Mouse (Mus musculus): ENCODE results near the gene Sulf2.
A peak's percentile ranks its signal among the peaks of the same experiment; 100 is the strongest.
"Not testable (repeated sequence)": the region's sequence is repeated elsewhere in the genome, so short reads cannot be mapped to it uniquely, and the experiment has no call there.

Gene Sulf2

GRCm38 (mm10) chr2:166115571-166116277, 39.7 kb downstream of the Sulf2 start:
- DNase-seq = peak; percentile 66

DNA sequence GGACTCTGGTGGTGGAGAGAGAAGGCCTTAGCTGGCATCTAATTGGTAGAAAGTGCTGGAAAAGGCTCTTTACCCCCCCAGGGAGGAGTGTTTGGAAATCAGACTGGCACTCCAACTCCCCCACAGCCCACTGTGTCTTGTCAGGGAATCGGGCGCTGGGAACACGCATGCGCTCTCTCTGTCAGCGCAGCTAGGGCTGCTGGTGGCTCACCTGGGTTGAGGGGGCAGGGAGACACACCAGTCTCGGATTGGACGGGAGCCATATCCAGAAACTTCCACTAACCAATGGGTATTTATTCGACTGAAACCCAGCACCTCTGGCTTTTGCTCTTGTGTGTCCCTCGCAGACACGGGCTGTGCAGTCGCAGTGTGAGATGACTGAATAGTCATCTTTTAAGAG, 42.5 kb downstream of the Sulf2 start:
- DNase-seq = no peak

- DNase-seq = peak; percentile 56
Observed at GRCm38 (mm10) chr2:166111831-166112250, 43.6 kb downstream of the Sulf2 start.

- DNase-seq = no peak
Observed at GRCm38 (mm10) chr2:166111238-166111637, 44.2 kb downstream of the Sulf2 start.

DNA sequence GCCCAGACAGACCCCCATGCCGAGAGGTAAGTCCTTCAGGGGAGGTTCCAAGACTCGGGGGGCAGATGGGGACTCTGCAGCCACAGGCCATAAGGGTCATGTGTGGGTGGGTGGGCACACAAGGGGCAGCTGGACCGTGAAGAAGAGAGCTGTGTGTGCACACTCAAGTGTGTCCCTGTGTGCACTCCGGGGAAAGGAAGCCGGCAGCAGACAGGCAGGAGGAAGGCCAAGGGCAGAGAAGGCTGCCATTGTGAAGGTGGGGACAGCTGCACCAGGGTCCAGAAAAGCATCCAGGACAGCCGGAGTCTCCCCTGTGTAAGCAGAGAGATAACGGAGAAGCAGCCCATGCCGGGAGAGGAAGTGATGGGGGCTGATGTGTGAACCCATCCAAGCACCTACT, 44.7 kb downstream of the Sulf2 start:
- DNase-seq = no peak

- peak; percentile 79 for DNase-seq
Observed at GRCm38 (mm10) chr2:166108326-166108725, 47.1 kb downstream of the Sulf2 start.

DNA sequence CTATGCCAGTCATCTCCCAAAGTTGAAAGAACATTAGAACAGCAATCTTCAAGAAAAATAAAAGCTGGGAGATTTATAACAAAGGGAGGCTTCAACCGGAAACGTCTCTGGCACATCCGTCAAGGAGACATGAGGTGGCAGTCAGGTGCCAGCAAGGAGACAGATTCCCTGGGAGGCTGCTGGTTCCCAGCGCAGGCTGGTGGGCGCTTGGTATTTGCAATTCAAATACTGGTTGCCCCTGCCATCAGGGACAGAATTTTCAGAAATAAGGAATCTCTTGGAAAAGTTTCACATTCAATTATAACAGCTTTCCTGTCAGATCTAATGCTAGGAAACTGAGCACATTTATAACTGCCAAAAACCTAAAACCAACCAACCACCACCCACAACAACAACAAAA, 47.6 kb downstream of the Sulf2 start:
- DNase-seq = no peak

- DNase-seq = no peak
Observed at GRCm38 (mm10) chr2:166106631-166107030, 48.8 kb downstream of the Sulf2 start.

GRCm38 (mm10) chr2:166105911-166106310, 49.6 kb downstream of the Sulf2 start:
- DNase-seq = no peak

DNA sequence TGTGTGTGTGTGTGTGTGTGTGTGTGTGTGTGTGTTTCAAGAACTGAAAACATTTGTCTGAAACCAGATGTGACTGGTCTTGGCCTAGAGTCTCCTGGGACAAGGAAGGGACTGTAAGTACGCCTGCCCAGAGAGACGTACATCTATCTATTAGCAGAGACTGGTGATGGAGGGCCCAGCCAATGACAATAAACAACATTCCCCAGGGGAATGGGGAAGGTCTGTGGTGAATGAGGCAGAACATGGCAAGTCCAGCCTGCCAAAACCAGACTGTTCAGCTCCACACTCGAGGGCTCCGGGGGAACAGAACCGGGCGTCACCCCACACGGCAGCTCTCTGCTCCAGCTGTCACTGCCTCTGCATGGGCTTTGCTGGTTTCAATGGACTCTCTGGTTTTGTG, 52.6 kb downstream of the Sulf2 start:
- DNase-seq = peak; percentile 63

DNA sequence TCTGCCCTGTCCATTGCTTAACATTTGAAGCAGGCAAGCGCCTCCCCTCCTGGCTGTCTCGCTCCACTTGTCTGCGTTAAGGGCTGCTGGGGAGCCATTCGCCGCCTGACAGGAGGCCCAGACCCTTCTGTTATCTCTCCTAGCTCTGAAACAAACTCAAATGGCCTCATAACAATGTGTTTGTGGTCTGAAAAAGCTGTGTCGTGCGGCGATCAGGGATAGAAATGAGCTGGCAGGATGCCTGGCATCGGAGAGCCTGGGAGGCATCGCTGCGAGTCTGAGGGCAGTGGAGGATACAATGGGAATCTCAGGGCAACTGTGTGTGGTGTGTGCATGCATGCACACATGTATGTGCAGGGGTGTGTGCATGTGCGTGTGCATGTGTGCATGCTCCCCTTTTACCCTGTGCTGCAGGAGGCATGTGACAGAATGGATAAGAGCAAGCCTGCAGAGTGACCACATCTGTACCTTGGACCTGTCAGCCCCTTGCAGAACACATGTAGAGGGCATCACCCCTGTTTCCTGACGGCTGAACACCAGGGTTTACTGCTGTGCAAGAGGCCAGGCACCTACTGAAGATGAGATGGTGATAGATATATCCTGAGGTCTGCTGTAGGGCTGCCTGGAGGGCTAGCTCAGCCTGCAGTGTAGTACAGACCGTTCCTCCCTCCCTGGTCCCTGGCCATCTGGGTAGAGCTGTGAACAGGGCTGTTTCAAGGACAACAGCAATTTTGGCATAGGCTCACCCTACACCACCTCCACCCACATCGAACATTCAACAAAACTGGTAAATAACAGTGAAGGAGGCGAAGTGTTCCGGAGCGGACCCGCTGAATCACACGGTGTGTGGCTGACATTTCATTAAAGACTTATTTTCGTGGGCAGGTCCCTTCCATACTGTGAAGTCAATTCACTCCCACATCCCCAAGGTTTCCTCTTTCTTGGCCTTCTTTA, 54.9 kb downstream of the Sulf2 start:
- no peak for DNase-seq

DNA sequence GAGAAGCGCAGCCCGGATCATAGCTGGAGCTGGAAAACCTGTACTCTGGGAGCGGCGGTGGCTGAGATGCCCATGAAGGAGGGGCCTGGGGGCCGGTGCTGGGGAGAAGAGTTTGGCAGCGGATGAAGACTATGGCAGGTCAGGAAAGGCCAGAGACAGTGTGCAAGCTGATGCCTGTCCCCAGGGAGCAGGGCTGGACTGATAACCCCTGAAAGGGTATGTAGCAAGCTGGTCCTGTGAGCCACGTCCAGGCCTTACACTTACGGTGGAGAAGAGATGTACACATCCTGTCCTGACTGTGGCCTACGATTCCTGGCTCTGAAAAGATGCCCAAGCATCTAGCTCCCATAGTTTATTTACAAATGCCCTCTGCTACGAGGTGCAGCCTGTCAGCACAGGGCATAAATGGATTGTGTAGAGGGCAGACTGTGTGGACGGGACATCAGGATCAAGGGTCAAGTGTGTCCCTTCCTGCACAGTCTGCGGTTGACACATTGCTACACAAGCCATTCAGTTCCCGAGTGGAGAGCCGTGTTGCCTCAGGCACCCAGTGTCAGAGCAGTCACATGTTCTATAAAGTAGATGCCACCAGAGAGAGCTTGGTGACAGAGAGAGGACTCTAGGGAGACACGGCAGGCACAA, 57.0 kb downstream of the Sulf2 start:
- no peak for DNase-seq

GRCm38 (mm10) chr2:166097443-166098291, 57.8 kb downstream of the Sulf2 start:
- no peak for DNase-seq

- DNase-seq = no peak
Observed at GRCm38 (mm10) chr2:166096834-166097233, 58.6 kb downstream of the Sulf2 start.

DNA sequence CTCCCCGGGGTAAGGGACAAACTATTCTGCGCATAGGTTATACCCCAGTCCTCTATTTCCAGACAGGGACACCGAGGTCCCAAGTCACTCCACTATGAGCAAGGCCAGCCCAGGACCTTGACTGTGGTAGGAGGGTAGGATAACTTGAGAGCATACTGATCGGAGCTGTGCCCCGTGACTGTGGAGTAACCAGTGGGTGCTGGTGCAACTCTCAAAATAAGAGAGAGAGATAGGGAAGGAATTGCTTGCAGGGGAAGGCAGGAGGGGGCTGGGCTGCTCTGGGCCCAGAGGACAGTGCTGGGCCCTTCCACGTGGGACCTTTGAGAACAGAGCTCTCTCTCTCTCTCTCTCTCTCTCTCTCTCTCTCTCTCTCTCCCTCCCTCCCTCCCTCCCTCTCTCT, 59.2 kb downstream of the Sulf2 start:
- no peak for DNase-seq

DNA sequence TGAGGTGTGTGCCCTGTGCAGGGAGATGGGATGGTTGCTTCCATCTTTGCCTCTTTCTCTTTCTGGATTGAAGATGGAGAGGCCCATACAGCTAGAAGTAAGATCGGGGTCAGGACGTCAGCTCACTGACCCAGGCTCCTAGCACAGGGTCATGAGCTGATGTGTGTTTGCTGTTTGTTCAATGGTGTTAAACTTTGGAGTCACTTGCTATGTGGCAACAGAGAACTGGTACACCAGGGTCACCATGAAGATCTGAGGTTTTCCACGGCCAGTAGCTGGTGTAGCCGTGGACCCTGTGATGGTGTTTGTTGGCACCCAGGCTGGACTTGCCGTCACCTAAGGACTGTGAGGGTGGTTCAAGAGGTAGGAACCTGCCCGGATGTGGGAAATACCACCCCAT, 63.1 kb downstream of the Sulf2 start:
- DNase-seq = no peak

- no peak for DNase-seq
Observed at GRCm38 (mm10) chr2:166091599-166091998, 63.9 kb downstream of the Sulf2 start.

GRCm38 (mm10) chr2:166090131-166090581, 65.3 kb downstream of the Sulf2 start:
- peak; percentile 37 for DNase-seq

DNA sequence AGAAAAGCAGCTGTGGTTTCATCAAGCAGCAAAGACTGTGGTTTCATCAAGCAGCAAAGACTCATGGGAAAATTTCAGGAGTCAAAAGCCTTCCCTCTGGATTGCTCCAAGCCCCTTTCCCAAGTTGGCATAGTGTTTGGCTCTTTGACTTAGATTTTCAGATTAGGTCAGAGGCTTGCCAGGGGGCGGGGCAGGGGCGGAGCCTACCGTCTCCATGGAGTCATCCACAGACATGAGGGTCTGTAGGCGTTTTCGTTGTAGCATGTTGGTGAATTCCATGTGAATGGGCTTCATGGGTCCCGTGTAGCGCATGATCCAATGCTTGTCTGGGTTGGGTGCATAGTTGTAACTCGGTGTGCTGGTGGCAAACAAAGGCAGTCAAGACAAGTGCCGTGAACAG, 66.5 kb downstream of the Sulf2 start:
- DNase-seq = no peak

GRCm38 (mm10) chr2:166086457-166087233, 68.8 kb downstream of the Sulf2 start:
- peak; percentile 54 for DNase-seq

DNA sequence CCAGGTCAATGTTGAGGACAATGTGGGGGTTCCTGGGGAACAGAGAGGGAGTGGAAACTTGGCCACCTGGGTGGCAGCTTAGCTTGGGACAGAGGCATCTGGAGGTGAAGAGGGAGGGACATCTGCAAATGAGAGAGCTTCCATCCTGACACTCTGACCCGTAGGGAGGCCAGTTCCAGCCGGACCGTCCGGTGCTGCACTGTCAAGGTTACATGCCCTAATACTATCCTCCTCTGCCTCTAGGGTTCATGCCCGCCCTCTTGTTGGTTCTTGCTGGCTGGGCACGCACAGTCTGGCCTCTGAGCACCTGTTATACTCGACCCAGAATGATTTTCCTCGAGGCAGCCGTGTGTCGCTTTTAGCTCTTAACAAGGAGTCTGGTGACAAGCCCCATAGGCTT, 69.7 kb downstream of the Sulf2 start:
- DNase-seq = no peak

GRCm38 (mm10) chr2:166084964-166085363, 70.5 kb downstream of the Sulf2 start:
- DNase-seq = not testable (repeated sequence)

All from kidney, adult 11 months (tissue).